14 mouse cellular contexts compared by ENCODE assay signal in genomic region chr9:117571186-117571855, GRCm38 (mm10). TPM values are rescaled to one million over a fixed set of nuclear protein-coding genes. Genes with fewer than 3 reads are reported as not detected.
DNase-seq lines count a peak whose midpoint lies in the region; ATAC-seq and TF ChIP-seq lines count a peak whose summit lies in the region.
"Had no signal": no experiment of that assay in that cellular context is flagged by ENCODE, and none has a peak within 500 bp of the region (broad histone marks: within the 10 kb centered on the region; RNA-seq: fewer than 3 reads in every experiment).

No protein-coding gene starts in this region.

- TF ChIP-seq CTCF in midbrain, postnatal 0 days (IDR thresholded peaks at IDR 0.05), result no peak

- H3K9me3 ChIP-seq in heart, embryonic 15.5 days (replicated peaks), result no peaks in the 10 kb centered on the region
- no peaks in the 10 kb centered on the region for H3K9me3 ChIP-seq in stomach, embryonic 16.5 days (replicated peaks; ENCODE audit: control insufficient read depth, low read length)
- H3K9me3 ChIP-seq in midbrain, postnatal 0 days (ENCODE audit: low read length), result no peaks in the 10 kb centered on the region
- H3K9me3 ChIP-seq in hindbrain, embryonic 16.5 days (ENCODE audit: control insufficient read depth, low read length), result no peaks in the 10 kb centered on the region
- H3K9me3 ChIP-seq: limb, embryonic 15.5 days; midbrain, embryonic 12.5 days had no signal

- 49% methylated on average over 5 of the region's 5 CpGs for WGBS in heart, embryonic 15.5 days
- WGBS in stomach, embryonic 16.5 days, result 60% methylated on average over 5 of the region's 5 CpGs
- 84% methylated on average over 5 of the region's 5 CpGs for WGBS in midbrain, postnatal 0 days
- 87% methylated on average over 5 of the region's 5 CpGs for WGBS in hindbrain, embryonic 16.5 days

- no peak overlapping the region for H3K4me3 ChIP-seq in heart, embryonic 15.5 days
- no peak overlapping the region for H3K4me3 ChIP-seq in stomach, embryonic 16.5 days (replicated peaks; ENCODE audit: low read length)
- no peak overlapping the region for H3K4me3 ChIP-seq in midbrain, postnatal 0 days (ENCODE audit: low read depth, low read length)
- H3K4me3 ChIP-seq in hindbrain, embryonic 16.5 days (ENCODE audit: low read length), result no peak overlapping the region
- H3K4me3 ChIP-seq: limb, embryonic 15.5 days; midbrain, embryonic 12.5 days had no signal

- H3K27ac ChIP-seq in heart, embryonic 15.5 days, result 0 out of 2 replicates have a peak overlapping the region, but pooled peaks have one; percentile 0
- H3K27ac ChIP-seq in stomach, embryonic 16.5 days (ENCODE audit: low read length), result peak overlapping the region; percentile 39; the same call in 1 of the 2 replicates
- H3K27ac ChIP-seq in midbrain, postnatal 0 days (ENCODE audit: low read depth, low read length), result no peak overlapping the region
- no peak overlapping the region for H3K27ac ChIP-seq in hindbrain, embryonic 16.5 days (ENCODE audit: low read depth, low read length)
- H3K27ac ChIP-seq: limb, embryonic 15.5 days; midbrain, embryonic 12.5 days had no signal

- no peaks in the 10 kb centered on the region for H3K36me3 ChIP-seq in heart, embryonic 15.5 days
- no peaks in the 10 kb centered on the region for H3K36me3 ChIP-seq in stomach, embryonic 16.5 days (ENCODE audit: control insufficient read depth, insufficient read depth, low read length)
- no peaks in the 10 kb centered on the region for H3K36me3 ChIP-seq in midbrain, postnatal 0 days (ENCODE audit: insufficient read depth, low read length)
- H3K36me3 ChIP-seq in hindbrain, embryonic 16.5 days (ENCODE audit: control insufficient read depth, insufficient read depth, low read length), result no peaks in the 10 kb centered on the region
- H3K36me3 ChIP-seq: limb, embryonic 15.5 days; midbrain, embryonic 12.5 days had no signal

- H3K4me1 ChIP-seq in heart, embryonic 15.5 days (replicated peaks), result 0 out of 2 replicates have a peak, but pooled peaks cover 3% of the 10 kb centered on the region
- H3K4me1 ChIP-seq in stomach, embryonic 16.5 days (ENCODE audit: control insufficient read depth, insufficient read depth, low read length), result peaks cover 6% of the 10 kb centered on the region; the same call in 1 of the 2 replicates
- H3K4me1 ChIP-seq in midbrain, postnatal 0 days (ENCODE audit: insufficient read depth, low read length), result no peaks in the 10 kb centered on the region
- no peaks in the 10 kb centered on the region for H3K4me1 ChIP-seq in hindbrain, embryonic 16.5 days (ENCODE audit: control insufficient read depth, insufficient read depth, low read depth, low read length)
- H3K4me1 ChIP-seq: midbrain, embryonic 12.5 days had no signal

- no peaks in the 10 kb centered on the region for H3K27me3 ChIP-seq in heart, embryonic 15.5 days
- no peaks in the 10 kb centered on the region for H3K27me3 ChIP-seq in stomach, embryonic 16.5 days (ENCODE audit: control insufficient read depth, insufficient read depth, low read length)
- H3K27me3 ChIP-seq in midbrain, postnatal 0 days (ENCODE audit: insufficient read depth, low read length), result no peaks in the 10 kb centered on the region
- H3K27me3 ChIP-seq in hindbrain, embryonic 16.5 days (replicated peaks; ENCODE audit: control insufficient read depth, insufficient read depth, low read length), result no peaks in the 10 kb centered on the region
- H3K27me3 ChIP-seq: limb, embryonic 15.5 days; midbrain, embryonic 12.5 days had no signal

- no peak overlapping the region for H3K9ac ChIP-seq in heart, embryonic 15.5 days
- no peak overlapping the region for H3K9ac ChIP-seq in stomach, embryonic 16.5 days (ENCODE audit: low read length)
- H3K9ac ChIP-seq in midbrain, postnatal 0 days (replicated peaks; ENCODE audit: low read length, poor library complexity, severe bottlenecking), result no peak overlapping the region
- no peak overlapping the region for H3K9ac ChIP-seq in hindbrain, embryonic 16.5 days (ENCODE audit: low read depth, low read length)
- H3K9ac ChIP-seq: limb, embryonic 15.5 days; midbrain, embryonic 12.5 days had no signal

- no peak for ATAC-seq in heart, embryonic 15.5 days (replicated peaks; ENCODE audit: insufficient number of reproducible peaks, insufficient read depth, low FRiP score, low read depth)
- peak; percentile 42; the same call in 1 of the 2 replicates for ATAC-seq in stomach, embryonic 16.5 days (ENCODE audit: insufficient read depth, low FRiP score)
- no peak for ATAC-seq in midbrain, postnatal 0 days (ENCODE audit: low FRiP score)
- no peak for ATAC-seq in hindbrain, embryonic 16.5 days

- no peak for DNase-seq in heart, adult 8-10 months (ENCODE audit: low spot score)
- DNase-seq in lung, postnatal 25 days (ENCODE audit: low spot score), result peak; percentile 16
- DNase-seq in lung, postnatal 14 days, result no peak
- DNase-seq in brain, adult 2 months (ENCODE audit: low read depth, low spot score), result peak; percentile 25
- no peak for DNase-seq in midbrain, postnatal 0 days (ENCODE audit: low spot score)
- DNase-seq: cerebellum, adult 11-12 months; heart, postnatal 4 days; layer of hippocampus, adult 9-11 months had no signal

- H3K4me2 ChIP-seq in heart, embryonic 15.5 days, result no peak overlapping the region
- H3K4me2 ChIP-seq in stomach, embryonic 16.5 days (ENCODE audit: low read depth, low read length), result no peak overlapping the region
- H3K4me2 ChIP-seq in midbrain, postnatal 0 days (ENCODE audit: low read depth, low read length, poor library complexity, severe bottlenecking), result no peak overlapping the region
- H3K4me2 ChIP-seq in hindbrain, embryonic 16.5 days (ENCODE audit: low read length), result no peak overlapping the region
- H3K4me2 ChIP-seq: limb, embryonic 15.5 days; midbrain, embryonic 12.5 days had no signal

RNA-seq across cellular contexts. Expression of gene Rbms3, which starts 58.4 kb away (rescaled TPM):
- polyA plus RNA-seq in heart, embryonic 15.5 days (2015; fragmentation: Nextera tagmentation; extraction: Ambion mirVana), result 36.5 and 47.2 TPM in 2 replicates
- 1 to 10 TPM; 7.0 to 8.2 (median 7.9) TPM for total RNA-seq in heart, adult 8-10 months (2022)
- polyA plus RNA-seq in stomach, embryonic 16.5 days (2015; fragmentation: Nextera tagmentation; extraction: Ambion mirVana), result 72.1 and 76.1 TPM in 2 replicates
- total RNA-seq in midbrain, postnatal 0 days (2014; rRNA removed), result 59.9 and 66.9 TPM in 2 replicates
- polyA plus RNA-seq in midbrain, postnatal 0 days (2015; fragmentation: Nextera tagmentation; extraction: Ambion mirVana), result 41.8 and 43.3 TPM in 2 replicates
- 75.1 and 84.7 TPM in 2 replicates for polyA plus RNA-seq in hindbrain, embryonic 16.5 days (2015; fragmentation: Nextera tagmentation; extraction: Ambion mirVana)
- total RNA-seq: neutrophil, adult 5-6 weeks had no signal

Comparison
In these comparisons a context has a peak if more than half of its experiments do, and no peak if none do; other contexts are left out.
1. DNase-seq: peak in lung, postnatal 25 days (single experiment) and brain, adult 2 months (single experiment); none in heart, adult 8-10 months (single experiment), lung, postnatal 14 days (single experiment) and midbrain, postnatal 0 days (single experiment).
2. H3K27ac ChIP-seq: peak in heart, embryonic 15.5 days (single experiment) and stomach, embryonic 16.5 days (single experiment); none in midbrain, postnatal 0 days (single experiment) and hindbrain, embryonic 16.5 days (single experiment).